Mouse (Mus musculus) liver, postnatal 0 days (tissue): ENCODE results near the gene Gm49027. TPM values are rescaled to one million over a fixed set of nuclear protein-coding genes. Genes with fewer than 3 reads are reported as not detected.

Source experiments
- ATAC-seq: fragments of 200-750 bp; cut with Nextera tagmentation; 2 replicates; pipeline ENCODE4 v1.8.0; 2017; ENCODE audit warnings: mild to moderate bottlenecking, moderate library complexity
- DNase-seq: peaks from one replicate; pipeline ENCODE4 v3.0.0-alpha.2; 2016
- H3K27ac ChIP-seq: fragments of 300-500 bp; sonication (generic); 2 replicates; pipeline ENCODE4 v1.5.1; 2014; ENCODE audit warnings: antibody characterized with exemption, moderate library complexity, mild to moderate bottlenecking, low read depth
- H3K27me3 ChIP-seq: fragments of 300-500 bp; sonication (generic); 2 replicates; pipeline ENCODE4 v1.6.1; 2014; ENCODE audit warnings: low read length, control low read depth, mixed read lengths; ENCODE audit not compliant: insufficient read depth
- H3K36me3 ChIP-seq: fragments of 300-500 bp; sonication (generic); replicated peaks from 2 replicates; pipeline ENCODE4 v1.6.1; 2014; ENCODE audit warnings: mild to moderate bottlenecking, control low read depth, low read length, moderate library complexity, mixed read lengths; ENCODE audit not compliant: insufficient read depth
- H3K4me1 ChIP-seq: fragments of 300-500 bp; sonication (generic); 2 replicates; pipeline ENCODE4 v1.6.1; 2014; ENCODE audit warnings: antibody characterized with exemption, mild to moderate bottlenecking, control low read depth; ENCODE audit not compliant: insufficient read depth
- H3K4me2 ChIP-seq: fragments of 300-500 bp; sonication (generic); 2 replicates; pipeline ENCODE4 v1.6.1; 2014; ENCODE audit warnings: low read depth, mild to moderate bottlenecking, low read length, moderate library complexity, mixed read lengths
- H3K4me3 ChIP-seq: fragments of 300-500 bp; sonication (generic); 2 replicates; pipeline ENCODE4 v1.5.1; 2014; ENCODE audit warnings: low read depth, low read length
- H3K9ac ChIP-seq: fragments of 300-500 bp; sonication (generic); replicated peaks from 2 replicates; pipeline ENCODE4 v1.6.1; 2014; ENCODE audit warnings: mild to moderate bottlenecking, moderate library complexity
- H3K9me3 ChIP-seq: fragments of 300-500 bp; sonication (generic); 2 replicates; pipeline ENCODE4 v1.6.1; 2016; ENCODE audit warnings: mild to moderate bottlenecking, control low read depth, low read length, mixed read lengths
- CTCF ChIP-seq: sonication (generic); IDR thresholded peaks from 2 replicates; pipeline ENCODE4 v1.5.1; 2016; ENCODE audit warnings: antibody characterized with exemption, low read depth
- EP300 ChIP-seq: IDR thresholded peaks from 2 replicates; pipeline ENCODE4 v1.6.1; 2016; ENCODE audit warnings: antibody characterized with exemption, low read depth, mild to moderate bottlenecking
- WGBS: fragments of 180-500 bp; shearing (Covaris S2); extraction: QIAGEN DNeasy Blood & Tissue Kit; methylation state at CpG from one replicate; pipeline ENCODE4 v1.1.7; 2014; ENCODE audit not compliant: insufficient replicate concordance; 5-methylcytosine and 5-hydroxymethylcytosine counted together
- polyA plus RNA-seq: library from polyadenylated mRNA; unstranded; fragments of >200 nt; fragmentation: Nextera tagmentation; extraction: Ambion mirVana; gene quantifications from 2 replicates; pipeline ENCODE4 v1.2.1, GENCODE M21; 2015

Gm49027 gene
- polyA plus RNA-seq, 1 experiment from 2014 or later, result not detected

- Histone ChIP-seq H3K27ac (no peak within 1 kb of the TSS), H3K36me3 (peaks cover 2% of the 10 kb centered on the region; the same call in 1 of the 2 replicates), H3K4me3 (no peak within 1 kb of the TSS), H3K27me3 (peaks cover 38% of the 10 kb centered on the region), H3K9me3 (no peaks in the 10 kb centered on the region), H3K4me1 (peaks cover 13% of the 10 kb centered on the region; the same call in 1 of the 2 replicates), H3K9ac (no peak within 1 kb of the TSS), H3K4me2 (no peak within 1 kb of the TSS)
- no peak for DNase-seq
- TF ChIP-seq EP300, result no peak
- no peak for TF ChIP-seq CTCF
- WGBS, result 87% methylated on average over 5 of the region's 5 CpGs
- no peak for ATAC-seq
These were observed 15.1 kb downstream of the Gm49027 start, which contains the start of gene B3gnt4 for GRCm38 (mm10) chr5:123510160-123510559. Gene B3gnt4, plus strand, starts transcription at chr5:123510460.

- H3K9ac ChIP-seq, result no peak overlapping the region
- ATAC-seq (no peak), DNase-seq (no peak)
- H3K9me3 ChIP-seq, result no peaks in the 10 kb centered on the region
- H3K27ac ChIP-seq, result no peak overlapping the region
- TF ChIP-seq CTCF, result no peak
- no peak for TF ChIP-seq EP300
- 13% methylated on average over 12 of the region's 12 CpGs for WGBS
- peaks cover 13% of the 10 kb centered on the region; the same call in 1 of the 2 replicates for H3K4me1 ChIP-seq
- peak overlapping the region; percentile 54 for H3K4me3 ChIP-seq
- H3K27me3 ChIP-seq, result peaks cover 42% of the 10 kb centered on the region
- peak overlapping the region; percentile 88 for H3K4me2 ChIP-seq
- peaks cover 2% of the 10 kb centered on the region; the same call in 1 of the 2 replicates for H3K36me3 ChIP-seq
These were observed 16.4 kb downstream of the Gm49027 start for GRCm38 (mm10) chr5:123508921-123509320.

- peaks cover 42% of the 10 kb centered on the region for H3K27me3 ChIP-seq
These were observed 17.2 kb downstream of the Gm49027 start for GRCm38 (mm10) chr5:123507936-123508723.

GRCm38 (mm10) chr5:123501973-123502372 lies 23.3 kb downstream of the Gm49027 start:
- 58% methylated on average over 4 of the region's 4 CpGs for WGBS
- DNase-seq, result no peak
- Histone ChIP-seq H3K9me3 (no peaks in the 10 kb centered on the region), H3K27me3 (peaks cover 10% of the 10 kb centered on the region), H3K4me3 (no peak overlapping the region), H3K36me3 (no peaks in the 10 kb centered on the region), H3K9ac (no peak overlapping the region), H3K27ac (no peak overlapping the region), H3K4me2 (no peak overlapping the region), H3K4me1 (peaks cover 4% of the 10 kb centered on the region; the same call in 1 of the 2 replicates)
- TF ChIP-seq EP300 (no peak), CTCF (no peak)
- ATAC-seq, result no peak

More at GRCm38 (mm10) chr5:123507936-123508723, 17.2 kb downstream of the Gm49027 start:
- peak overlapping the region; percentile 88 for H3K4me2 ChIP-seq
- H3K9ac ChIP-seq, result no peak overlapping the region
- WGBS, result 1% methylated on average over 59 of the region's 59 CpGs
- no peaks in the 10 kb centered on the region for H3K9me3 ChIP-seq
- peak; percentile 83 for ATAC-seq
- peaks cover 2% of the 10 kb centered on the region; the same call in 1 of the 2 replicates for H3K36me3 ChIP-seq
- no peak overlapping the region for H3K27ac ChIP-seq
- DNase-seq, result peak; percentile 83
- TF ChIP-seq CTCF (peak; percentile 23), EP300 (no peak)
- H3K4me3 ChIP-seq, result peak overlapping the region; percentile 54
- peaks cover 13% of the 10 kb centered on the region; the same call in 1 of the 2 replicates for H3K4me1 ChIP-seq

- Histone ChIP-seq H3K27me3 (no peaks in the 10 kb centered on the region; the same call in 1 of the 2 replicates), H3K36me3 (no peaks in the 10 kb centered on the region), H3K9ac (no peak overlapping the region), H3K4me3 (no peak overlapping the region), H3K4me1 (peaks cover 4% of the 10 kb centered on the region; the same call in 1 of the 2 replicates), H3K27ac (no peak overlapping the region), H3K9me3 (no peaks in the 10 kb centered on the region), H3K4me2 (no peak overlapping the region)
- WGBS, result 34% methylated on average over 4 of the region's 4 CpGs
- peak; percentile 59 for TF ChIP-seq CTCF
- TF ChIP-seq EP300, result no peak
- ATAC-seq (no peak), DNase-seq (no peak)
These were observed 25.6 kb downstream of the Gm49027 start for GRCm38 (mm10) chr5:123499717-123500116.

GRCm38 (mm10) chr5:123489935-123490334 lies 35.4 kb downstream of the Gm49027 start:
- ATAC-seq, result no peak
- H3K4me3 ChIP-seq, result no peak overlapping the region
- WGBS, result 42% methylated on average over 9 of the region's 9 CpGs

More at GRCm38 (mm10) chr5:123489935-123490334, 35.4 kb downstream of the Gm49027 start:
- Histone ChIP-seq H3K4me2 (no peak overlapping the region), H3K27ac (no peak overlapping the region), H3K4me1 (no peaks in the 10 kb centered on the region), H3K9ac (no peak overlapping the region), H3K36me3 (no peaks in the 10 kb centered on the region), H3K27me3 (peaks cover 5% of the 10 kb centered on the region; the same call in 1 of the 2 replicates), H3K9me3 (no peaks in the 10 kb centered on the region)
- TF ChIP-seq CTCF (no peak), EP300 (no peak)
- no peak for DNase-seq
